Mouse (Mus musculus): ENCODE measurements at regions not wholly inside any gene's neighbourhood (a gene's known extent, or its start where the extent isn't known, plus 50 kb on each side); places are given as distances from the start of the nearest gene placed in this dataset.

DNA sequence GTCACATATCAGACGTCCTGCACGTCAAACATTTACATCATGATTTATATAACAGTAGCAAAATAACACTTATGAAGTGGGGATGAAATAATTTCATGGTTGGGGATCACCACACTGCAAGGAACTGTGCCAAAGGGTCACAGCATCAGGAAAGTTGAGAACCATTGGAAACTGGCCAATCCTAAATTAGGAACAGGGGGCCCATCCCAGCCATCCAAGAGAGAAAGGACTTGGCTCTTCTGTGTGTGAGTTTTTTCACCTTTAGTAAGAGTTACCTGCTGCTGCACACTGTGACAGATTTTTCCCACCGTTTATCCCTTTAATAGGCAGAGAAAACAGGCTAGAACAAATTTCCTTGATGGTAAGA lies 141.2 kb upstream of the Hs6st1 start:
- TF ChIP-seq POLR2A (IDR thresholded peaks at IDR 0.05; ENCODE audit: insufficient read depth, low read length) (no peak), CTCF (IDR thresholded peaks at IDR 0.05; ENCODE audit: low read depth, low read length) (no peak)

Data from ES-Bruce4 (cell line).